Mouse (Mus musculus): Measurements from ENCODE around the gene 2810004N23Rik. TPM values are rescaled to one million over a fixed set of nuclear protein-coding genes. Genes with fewer than 3 reads are reported as not detected.
"Not testable (repeated sequence)": the region's sequence is repeated elsewhere in the genome, so short reads cannot be mapped to it uniquely, and the experiment has no call there.

The 2810004N23Rik gene
- polyA plus RNA-seq, 1 experiment from 2014 or later: 42.1 TPM

- H3K9ac ChIP-seq (ENCODE audit: low read length): no peak overlapping the region
- no peak for ATAC-seq (ENCODE audit: insufficient read depth, low FRiP score)
- H3K27me3 ChIP-seq (ENCODE audit: control insufficient read depth, insufficient read depth, low read length): no peaks in the 10 kb centered on the region
- no peaks in the 10 kb centered on the region for H3K9me3 ChIP-seq (replicated peaks; ENCODE audit: control insufficient read depth, low read length)
- no peak overlapping the region for H3K4me3 ChIP-seq (replicated peaks; ENCODE audit: low read length)
- 69% methylated on average over 3 of the region's 3 CpGs for WGBS
- no peak overlapping the region for H3K27ac ChIP-seq (ENCODE audit: low read length)
- H3K36me3 ChIP-seq (ENCODE audit: control insufficient read depth, insufficient read depth, low read length): 0 out of 2 replicates have a peak, but pooled peaks cover 4% of the 10 kb centered on the region
- no peak overlapping the region for H3K4me2 ChIP-seq (ENCODE audit: low read depth, low read length)
- H3K4me1 ChIP-seq (ENCODE audit: control insufficient read depth, insufficient read depth, low read length): no peaks in the 10 kb centered on the region
Observed at GRCm38 (mm10) chr8:124845131-124845530, 17.8 kb downstream of the 2810004N23Rik start.

GRCm38 (mm10) chr8:124842929-124843328, 20.0 kb downstream of the 2810004N23Rik start:
- not testable (repeated sequence) for H3K4me3 ChIP-seq (replicated peaks; ENCODE audit: low read length); ATAC-seq (ENCODE audit: insufficient read depth, low FRiP score); H3K4me2 ChIP-seq (ENCODE audit: low read depth, low read length); H3K4me1 ChIP-seq (ENCODE audit: control insufficient read depth, insufficient read depth, low read length); H3K27me3 ChIP-seq (ENCODE audit: control insufficient read depth, insufficient read depth, low read length); H3K9me3 ChIP-seq (replicated peaks; ENCODE audit: control insufficient read depth, low read length); H3K9ac ChIP-seq (ENCODE audit: low read length); H3K27ac ChIP-seq (ENCODE audit: low read length)
- WGBS: 75% methylated on average over 1 of the region's 1 CpGs
- H3K36me3 ChIP-seq (ENCODE audit: control insufficient read depth, insufficient read depth, low read length): peaks cover 11% of the 10 kb centered on the region; the same call in 1 of the 2 replicates

- Histone ChIP-seq H3K4me3 (replicated peaks; ENCODE audit: low read length) (no peak overlapping the region), H3K36me3 (ENCODE audit: control insufficient read depth, insufficient read depth, low read length) (peaks cover 11% of the 10 kb centered on the region; the same call in 1 of the 2 replicates), H3K9me3 (replicated peaks; ENCODE audit: control insufficient read depth, low read length) (no peaks in the 10 kb centered on the region), H3K4me2 (ENCODE audit: low read depth, low read length) (no peak overlapping the region), H3K4me1 (ENCODE audit: control insufficient read depth, insufficient read depth, low read length) (no peaks in the 10 kb centered on the region), H3K9ac (ENCODE audit: low read length) (no peak overlapping the region), H3K27ac (ENCODE audit: low read length) (no peak overlapping the region), H3K27me3 (ENCODE audit: control insufficient read depth, insufficient read depth, low read length) (no peaks in the 10 kb centered on the region)
- ATAC-seq (ENCODE audit: insufficient read depth, low FRiP score): no peak
- 82% methylated on average over 10 of the region's 10 CpGs for WGBS
Observed at GRCm38 (mm10) chr8:124841775-124842174, 21.1 kb downstream of the 2810004N23Rik start.

- Histone ChIP-seq H3K9ac (ENCODE audit: low read length) (no peak overlapping the region), H3K4me2 (ENCODE audit: low read depth, low read length) (no peak overlapping the region), H3K27ac (ENCODE audit: low read length) (no peak overlapping the region), H3K36me3 (ENCODE audit: control insufficient read depth, insufficient read depth, low read length) (peaks cover 11% of the 10 kb centered on the region; the same call in 1 of the 2 replicates), H3K4me1 (ENCODE audit: control insufficient read depth, insufficient read depth, low read length) (no peaks in the 10 kb centered on the region), H3K4me3 (replicated peaks; ENCODE audit: low read length) (no peak overlapping the region), H3K27me3 (ENCODE audit: control insufficient read depth, insufficient read depth, low read length) (no peaks in the 10 kb centered on the region), H3K9me3 (replicated peaks; ENCODE audit: control insufficient read depth, low read length) (no peaks in the 10 kb centered on the region)
- WGBS: 97% methylated on average over 7 of the region's 7 CpGs
- ATAC-seq (ENCODE audit: insufficient read depth, low FRiP score): no peak
Observed at GRCm38 (mm10) chr8:124840900-124841299, 22.0 kb downstream of the 2810004N23Rik start.

GRCm38 (mm10) chr8:124839371-124839770, 23.5 kb downstream of the 2810004N23Rik start:
- Histone ChIP-seq H3K27me3 (ENCODE audit: control insufficient read depth, insufficient read depth, low read length) (no peaks in the 10 kb centered on the region), H3K27ac (ENCODE audit: low read length) (no peak overlapping the region), H3K4me2 (ENCODE audit: low read depth, low read length) (no peak overlapping the region), H3K4me3 (replicated peaks; ENCODE audit: low read length) (no peak overlapping the region), H3K9ac (ENCODE audit: low read length) (no peak overlapping the region), H3K9me3 (replicated peaks; ENCODE audit: control insufficient read depth, low read length) (no peaks in the 10 kb centered on the region), H3K4me1 (ENCODE audit: control insufficient read depth, insufficient read depth, low read length) (no peaks in the 10 kb centered on the region), H3K36me3 (ENCODE audit: control insufficient read depth, insufficient read depth, low read length) (peaks cover 7% of the 10 kb centered on the region; the same call in 1 of the 2 replicates)
- WGBS: 87% methylated on average over 10 of the region's 10 CpGs
- no peak for ATAC-seq (ENCODE audit: insufficient read depth, low FRiP score)

GRCm38 (mm10) chr8:124837956-124838355, 25.0 kb downstream of the 2810004N23Rik start:
- ATAC-seq (ENCODE audit: insufficient read depth, low FRiP score): no peak
- WGBS: 77% methylated on average over 2 of the region's 2 CpGs
- no peaks in the 10 kb centered on the region for H3K9me3 ChIP-seq (replicated peaks; ENCODE audit: control insufficient read depth, low read length)
- no peak overlapping the region for H3K9ac ChIP-seq (ENCODE audit: low read length)
- H3K4me3 ChIP-seq (replicated peaks; ENCODE audit: low read length): no peak overlapping the region
- H3K4me1 ChIP-seq (ENCODE audit: control insufficient read depth, insufficient read depth, low read length): no peaks in the 10 kb centered on the region
- H3K4me2 ChIP-seq (ENCODE audit: low read depth, low read length): no peak overlapping the region
- H3K27ac ChIP-seq (ENCODE audit: low read length): no peak overlapping the region
- peaks cover 7% of the 10 kb centered on the region; the same call in 1 of the 2 replicates for H3K36me3 ChIP-seq (ENCODE audit: control insufficient read depth, insufficient read depth, low read length)
- no peaks in the 10 kb centered on the region for H3K27me3 ChIP-seq (ENCODE audit: control insufficient read depth, insufficient read depth, low read length)

GRCm38 (mm10) chr8:124836907-124837306, 26.0 kb downstream of the 2810004N23Rik start:
- no peak overlapping the region for H3K9ac ChIP-seq (ENCODE audit: low read length)
- H3K27me3 ChIP-seq (ENCODE audit: control insufficient read depth, insufficient read depth, low read length): no peaks in the 10 kb centered on the region
- 80% methylated on average over 2 of the region's 2 CpGs for WGBS
- H3K4me2 ChIP-seq (ENCODE audit: low read depth, low read length): no peak overlapping the region
- H3K4me3 ChIP-seq (replicated peaks; ENCODE audit: low read length): no peak overlapping the region
- no peaks in the 10 kb centered on the region for H3K9me3 ChIP-seq (replicated peaks; ENCODE audit: control insufficient read depth, low read length)
- no peak overlapping the region for H3K27ac ChIP-seq (ENCODE audit: low read length)
- peaks cover 7% of the 10 kb centered on the region; the same call in 1 of the 2 replicates for H3K36me3 ChIP-seq (ENCODE audit: control insufficient read depth, insufficient read depth, low read length)
- ATAC-seq (ENCODE audit: insufficient read depth, low FRiP score): no peak
- H3K4me1 ChIP-seq (ENCODE audit: control insufficient read depth, insufficient read depth, low read length): no peaks in the 10 kb centered on the region

GRCm38 (mm10) chr8:124836273-124836672, 26.6 kb downstream of the 2810004N23Rik start:
- Histone ChIP-seq H3K27ac (ENCODE audit: low read length) (no peak overlapping the region), H3K4me2 (ENCODE audit: low read depth, low read length) (no peak overlapping the region), H3K36me3 (ENCODE audit: control insufficient read depth, insufficient read depth, low read length) (peaks cover 7% of the 10 kb centered on the region; the same call in 1 of the 2 replicates), H3K9ac (ENCODE audit: low read length) (no peak overlapping the region), H3K4me1 (ENCODE audit: control insufficient read depth, insufficient read depth, low read length) (no peaks in the 10 kb centered on the region), H3K4me3 (replicated peaks; ENCODE audit: low read length) (no peak overlapping the region), H3K9me3 (replicated peaks; ENCODE audit: control insufficient read depth, low read length) (no peaks in the 10 kb centered on the region), H3K27me3 (ENCODE audit: control insufficient read depth, insufficient read depth, low read length) (no peaks in the 10 kb centered on the region)
- 81% methylated on average over 7 of the region's 7 CpGs for WGBS
- no peak for ATAC-seq (ENCODE audit: insufficient read depth, low FRiP score)

- no peak overlapping the region for H3K27ac ChIP-seq (ENCODE audit: low read length)
Observed at GRCm38 (mm10) chr8:124835848-124836247, 27.1 kb downstream of the 2810004N23Rik start.

More at GRCm38 (mm10) chr8:124835848-124836247, 27.1 kb downstream of the 2810004N23Rik start:
- Histone ChIP-seq H3K9me3 (replicated peaks; ENCODE audit: control insufficient read depth, low read length) (no peaks in the 10 kb centered on the region), H3K4me3 (replicated peaks; ENCODE audit: low read length) (no peak overlapping the region), H3K4me1 (ENCODE audit: control insufficient read depth, insufficient read depth, low read length) (no peaks in the 10 kb centered on the region), H3K4me2 (ENCODE audit: low read depth, low read length) (no peak overlapping the region), H3K36me3 (ENCODE audit: control insufficient read depth, insufficient read depth, low read length) (peaks cover 7% of the 10 kb centered on the region; the same call in 1 of the 2 replicates), H3K9ac (ENCODE audit: low read length) (no peak overlapping the region), H3K27me3 (ENCODE audit: control insufficient read depth, insufficient read depth, low read length) (no peaks in the 10 kb centered on the region)
- ATAC-seq (ENCODE audit: insufficient read depth, low FRiP score): no peak
